Mouse (Mus musculus): ENCODE measurements around the gene Rcc1. TPM values are rescaled to one million over a fixed set of nuclear protein-coding genes. Genes with fewer than 3 reads are reported as not detected.

Rcc1 gene
- polyA plus RNA-seq, 1 experiment, result 5.3 TPM

DNA sequence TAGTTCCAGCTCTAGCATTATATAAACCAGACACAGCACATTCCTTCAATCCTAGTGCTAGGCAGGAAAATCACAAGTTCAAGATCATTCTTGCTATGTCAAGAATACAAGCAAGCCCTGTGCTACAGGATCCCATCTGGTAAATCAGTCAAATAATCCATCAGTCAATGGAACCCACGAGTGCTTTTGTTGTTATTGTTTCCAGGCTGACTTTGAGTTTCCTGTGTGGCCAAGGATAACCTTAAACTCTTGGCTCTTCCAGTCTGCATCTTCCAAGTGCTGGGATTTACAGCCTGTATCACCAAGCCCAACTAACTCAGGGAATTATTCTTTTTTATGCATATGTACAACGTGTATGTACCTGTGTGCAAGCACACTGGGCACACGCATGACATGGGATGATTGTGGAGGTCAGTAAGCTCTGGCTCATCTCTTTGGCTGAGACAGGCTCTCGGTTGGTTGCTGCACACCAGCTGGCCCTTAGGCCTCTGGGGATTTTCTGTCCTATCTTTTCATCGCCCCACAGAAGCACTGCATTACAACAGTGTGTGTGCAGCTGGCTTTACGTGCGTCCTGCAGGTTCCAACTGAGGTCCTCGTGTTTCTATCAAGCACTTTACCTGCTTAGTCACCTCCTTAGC lies 32.5 kb upstream of the Rcc1 start:
- TF ChIP-seq CTCF (IDR thresholded peaks at IDR 0.05; ENCODE audit: insufficient read depth, low read length), result no peak
- no peak for TF ChIP-seq POLR2A (IDR thresholded peaks at IDR 0.05; ENCODE audit: borderline replicate concordance, extremely low read depth, low read depth, low read length)
- no peak overlapping the region for H3K4me3 ChIP-seq (replicated peaks; ENCODE audit: extremely low read depth, low read depth, low read length)
- H3K4me1 ChIP-seq (ENCODE audit: control insufficient read depth, insufficient read depth, low read length), result peaks cover 20% of the 10 kb centered on the region
- WGBS, result 61% methylated on average over 8 of the region's 8 CpGs
- DNase-seq, result no peak

DNA sequence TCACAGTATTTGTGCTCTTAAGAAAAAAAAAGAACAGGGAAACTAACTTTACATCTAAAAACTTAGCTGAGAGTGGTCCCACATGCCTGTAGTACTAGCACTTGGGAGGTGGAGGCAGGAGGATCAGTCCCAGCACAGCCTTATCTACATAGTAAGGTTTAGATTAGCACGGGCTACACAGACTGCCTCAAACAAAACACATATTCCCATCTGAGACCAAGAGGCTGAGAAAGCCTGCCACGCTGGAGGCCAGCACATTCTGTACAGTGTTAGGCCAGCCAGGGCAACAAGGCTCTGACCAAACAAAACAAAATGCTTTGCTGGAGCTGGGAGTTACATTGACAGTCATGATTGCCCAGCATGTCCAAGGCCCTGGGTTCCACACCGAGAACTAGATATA lies 30.1 kb upstream of the Rcc1 start:
- DNase-seq, result no peak
- Histone ChIP-seq H3K4me3 (replicated peaks; ENCODE audit: extremely low read depth, low read depth, low read length) (no peak overlapping the region), H3K4me1 (ENCODE audit: control insufficient read depth, insufficient read depth, low read length) (peaks cover 23% of the 10 kb centered on the region)
- WGBS, result 65% methylated on average over 3 of the region's 3 CpGs
- TF ChIP-seq POLR2A (IDR thresholded peaks at IDR 0.05; ENCODE audit: borderline replicate concordance, extremely low read depth, low read depth, low read length) (no peak), CTCF (IDR thresholded peaks at IDR 0.05; ENCODE audit: insufficient read depth, low read length) (no peak)

DNA sequence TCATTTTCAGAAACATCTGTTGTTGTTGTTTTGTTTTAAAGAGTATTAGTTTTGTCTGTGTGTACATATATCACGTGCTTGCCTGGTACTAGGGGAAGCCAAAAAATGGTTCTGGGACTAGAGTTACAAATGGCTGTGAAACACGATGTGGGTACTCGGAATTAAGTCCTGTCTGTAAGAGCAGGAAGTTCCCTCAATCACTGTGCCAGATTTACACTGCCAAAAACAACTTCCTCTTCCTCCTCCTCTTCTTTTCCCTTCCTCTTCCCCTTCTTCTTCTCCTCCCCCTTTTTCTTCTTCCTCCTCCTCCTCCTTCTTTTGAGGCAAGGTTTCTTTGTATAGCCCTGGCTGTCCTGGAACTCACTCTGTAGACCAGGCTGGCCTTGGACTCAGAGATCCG lies 28.9 kb upstream of the Rcc1 start:
- no peak for DNase-seq
- H3K4me1 ChIP-seq (ENCODE audit: control insufficient read depth, insufficient read depth, low read length), result peaks cover 15% of the 10 kb centered on the region
- no peak overlapping the region for H3K4me3 ChIP-seq (replicated peaks; ENCODE audit: extremely low read depth, low read depth, low read length)
- TF ChIP-seq CTCF (IDR thresholded peaks at IDR 0.05; ENCODE audit: insufficient read depth, low read length) (no peak), POLR2A (IDR thresholded peaks at IDR 0.05; ENCODE audit: borderline replicate concordance, extremely low read depth, low read depth, low read length) (no peak)
- WGBS, result 52% methylated on average over 4 of the region's 4 CpGs

DNA sequence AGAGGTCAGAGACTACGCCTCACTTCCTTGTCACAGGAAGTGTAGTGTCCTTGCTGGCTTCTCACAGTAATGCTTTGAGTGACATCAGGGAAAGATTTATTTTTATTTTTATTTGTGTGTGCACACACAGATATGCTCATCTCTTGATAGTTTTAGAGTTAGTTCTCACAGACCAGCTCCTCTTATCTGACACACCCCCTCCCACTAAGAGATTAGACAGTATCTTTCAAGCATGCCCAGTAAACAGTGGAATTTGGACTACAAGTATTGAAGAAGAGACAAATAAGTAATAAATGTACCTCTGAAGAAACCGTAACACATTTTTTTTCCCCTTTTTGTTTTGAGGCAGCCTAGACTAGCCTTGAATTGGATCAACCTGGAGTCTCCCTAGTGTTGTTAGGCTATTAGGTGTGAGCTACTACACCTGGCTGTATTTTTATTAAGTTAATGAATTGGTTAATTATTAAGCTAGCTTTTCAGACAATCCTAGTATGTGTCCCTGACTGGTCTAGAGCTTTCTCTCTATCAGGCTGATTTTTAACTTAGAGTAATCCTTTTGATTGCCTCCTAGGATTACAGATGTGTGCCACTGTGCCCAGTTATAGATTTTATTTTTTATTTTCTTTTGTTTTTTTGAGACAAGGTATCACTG lies 27.7 kb upstream of the Rcc1 start:
- TF ChIP-seq CTCF (IDR thresholded peaks at IDR 0.05; ENCODE audit: insufficient read depth, low read length) (no peak), POLR2A (IDR thresholded peaks at IDR 0.05; ENCODE audit: borderline replicate concordance, extremely low read depth, low read depth, low read length) (no peak)
- no peak for DNase-seq
- H3K4me3 ChIP-seq (replicated peaks; ENCODE audit: extremely low read depth, low read depth, low read length), result no peak overlapping the region
- H3K4me1 ChIP-seq (ENCODE audit: control insufficient read depth, insufficient read depth, low read length), result peaks cover 10% of the 10 kb centered on the region
- WGBS, result 83% methylated on average over 2 of the region's 2 CpGs

DNA sequence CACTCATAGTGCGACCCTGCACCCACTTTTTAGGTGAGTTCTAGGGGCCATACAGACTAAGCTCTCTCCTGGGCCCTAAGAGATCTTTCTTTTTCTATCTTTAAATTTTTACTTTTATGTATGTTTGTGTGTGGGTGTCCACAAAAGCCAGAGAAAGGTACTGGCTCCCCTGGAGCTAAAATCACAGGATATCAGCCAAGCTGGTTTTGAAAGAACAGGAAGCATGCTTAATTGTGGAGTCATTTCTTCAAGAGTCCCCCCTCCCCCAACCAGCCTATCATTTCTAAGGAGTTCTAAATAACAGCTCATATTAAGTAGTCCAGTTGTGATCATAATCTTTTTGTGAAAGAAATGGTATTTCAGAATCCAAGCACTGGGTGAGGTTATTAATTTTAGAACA lies 20.4 kb upstream of the Rcc1 start:
- WGBS, result 100% methylated on average over 1 of the region's 1 CpGs
- no peak for DNase-seq
- Histone ChIP-seq H3K4me3 (replicated peaks; ENCODE audit: extremely low read depth, low read depth, low read length) (no peak overlapping the region), H3K4me1 (ENCODE audit: control insufficient read depth, insufficient read depth, low read length) (peaks cover 2% of the 10 kb centered on the region; the same call in 1 of the 2 replicates)
- TF ChIP-seq POLR2A (IDR thresholded peaks at IDR 0.05; ENCODE audit: borderline replicate concordance, extremely low read depth, low read depth, low read length), result no peak

DNA sequence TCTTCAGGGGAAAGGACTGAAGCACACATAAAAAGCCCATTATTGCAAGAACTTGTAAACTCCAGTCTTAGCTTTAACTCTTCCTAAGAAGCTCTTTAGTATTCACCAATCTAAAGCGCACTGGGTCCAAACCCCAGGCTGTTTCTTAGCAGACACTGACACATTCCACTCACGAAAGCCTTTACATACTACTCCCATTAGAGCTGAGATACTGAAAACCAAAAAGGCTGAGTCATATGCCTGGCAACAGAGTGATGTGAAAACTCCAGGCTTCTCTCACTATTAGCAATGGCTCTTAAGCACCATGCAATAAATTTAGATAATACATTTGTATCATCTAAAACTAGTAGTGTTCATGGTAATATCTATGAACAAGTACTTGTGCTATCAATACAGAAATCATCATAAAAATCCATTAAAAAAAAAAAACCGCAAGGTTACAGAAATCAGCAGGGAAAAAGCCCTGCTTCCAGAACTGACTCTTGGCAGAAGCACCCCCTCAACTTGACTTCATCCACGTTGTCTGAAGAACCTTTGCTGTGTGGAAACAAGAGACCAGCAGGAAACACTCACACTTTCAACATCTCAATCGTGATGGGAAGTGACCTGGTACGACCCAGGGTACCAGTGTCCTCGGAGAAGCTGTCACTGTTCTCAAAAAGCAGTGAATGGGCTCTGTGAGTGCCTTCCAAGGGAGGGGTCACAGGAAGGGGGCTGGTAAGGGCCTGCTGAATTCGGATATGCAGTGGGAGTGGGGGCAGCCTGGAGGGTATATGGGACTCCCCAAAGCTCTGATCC lies 16.7 kb upstream of the Rcc1 start:
- TF ChIP-seq POLR2A (IDR thresholded peaks at IDR 0.05; ENCODE audit: borderline replicate concordance, extremely low read depth, low read depth, low read length) (no peak), CTCF (IDR thresholded peaks at IDR 0.05; ENCODE audit: insufficient read depth, low read length) (no peak)
- Histone ChIP-seq H3K4me3 (replicated peaks; ENCODE audit: extremely low read depth, low read depth, low read length) (no peak overlapping the region), H3K4me1 (ENCODE audit: control insufficient read depth, insufficient read depth, low read length) (no peaks in the 10 kb centered on the region)
- no peak for DNase-seq
- 67% methylated on average over 8 of the region's 8 CpGs for WGBS

DNA sequence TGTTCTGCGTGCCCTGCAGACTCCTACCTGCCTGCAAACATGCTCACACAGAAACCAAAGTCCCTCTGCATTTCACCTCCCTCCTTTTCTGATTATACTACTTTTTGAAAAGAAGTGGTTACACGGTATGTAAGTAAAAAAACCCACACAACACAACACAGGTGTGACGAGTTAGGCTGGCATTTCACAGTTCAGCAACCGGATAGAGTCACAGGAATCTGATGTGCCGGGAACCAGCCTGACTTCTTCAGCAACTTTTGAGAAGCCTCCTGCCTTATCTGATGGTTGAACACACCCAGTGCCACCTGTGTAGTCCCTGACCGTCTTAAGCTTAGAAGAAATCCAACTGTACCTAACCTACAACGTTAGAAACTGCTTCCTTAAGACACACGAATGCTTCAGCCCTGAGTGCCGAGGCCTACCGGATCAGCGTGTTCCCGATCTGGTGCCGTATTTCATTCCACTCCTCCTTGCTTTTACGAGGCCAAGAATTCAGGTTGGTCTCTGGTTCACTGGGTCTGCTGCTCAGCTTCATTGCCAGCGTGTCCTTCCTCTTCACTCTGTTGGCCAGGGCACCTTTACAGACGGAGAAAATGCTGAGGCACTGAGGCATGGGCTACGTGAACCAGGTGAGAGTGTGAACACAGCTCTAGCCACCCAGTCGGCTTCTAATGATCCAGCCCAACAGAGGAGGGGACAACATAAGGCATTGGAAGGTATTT lies 14.2 kb upstream of the Rcc1 start:
- Histone ChIP-seq H3K4me1 (ENCODE audit: control insufficient read depth, insufficient read depth, low read length) (no peaks in the 10 kb centered on the region), H3K4me3 (replicated peaks; ENCODE audit: extremely low read depth, low read depth, low read length) (no peak overlapping the region)
- TF ChIP-seq CTCF (IDR thresholded peaks at IDR 0.05; ENCODE audit: insufficient read depth, low read length) (no peak), POLR2A (IDR thresholded peaks at IDR 0.05; ENCODE audit: borderline replicate concordance, extremely low read depth, low read depth, low read length) (no peak)
- DNase-seq, result no peak
- 95% methylated on average over 18 of the region's 18 CpGs for WGBS

DNA sequence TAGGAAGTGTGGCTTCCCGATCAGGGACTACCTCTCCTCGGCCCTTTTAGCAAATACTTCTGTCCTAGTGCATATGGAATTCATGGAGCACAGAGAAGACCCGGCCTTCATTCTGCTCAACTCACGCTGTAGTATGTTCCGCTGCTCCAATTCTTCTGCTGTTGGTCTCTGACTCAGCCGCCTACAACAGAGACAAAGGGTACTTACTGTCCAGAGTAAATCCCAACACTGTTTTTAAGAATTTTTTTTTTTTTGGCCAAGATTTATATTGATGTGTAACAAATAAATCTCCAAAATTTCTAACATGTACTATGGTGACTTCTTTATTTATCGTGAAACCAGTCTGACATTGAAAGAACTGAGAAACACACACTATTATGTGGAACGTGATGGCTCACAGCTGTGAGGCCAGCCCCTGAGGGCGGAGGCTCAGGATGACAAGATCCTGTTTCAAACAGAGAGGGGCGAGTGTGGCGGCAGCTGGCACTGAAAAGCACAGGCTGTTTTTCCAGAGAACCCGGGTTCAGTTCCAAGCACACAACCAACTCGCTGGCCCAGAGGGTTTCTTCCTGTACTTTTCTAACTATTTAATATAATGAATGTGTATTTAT lies 12.2 kb upstream of the Rcc1 start:
- TF ChIP-seq POLR2A (IDR thresholded peaks at IDR 0.05; ENCODE audit: borderline replicate concordance, extremely low read depth, low read depth, low read length), result no peak
- TF ChIP-seq CTCF (IDR thresholded peaks at IDR 0.05; ENCODE audit: insufficient read depth, low read length), result no peak
- no peaks in the 10 kb centered on the region for H3K4me1 ChIP-seq (ENCODE audit: control insufficient read depth, insufficient read depth, low read length)
- H3K4me3 ChIP-seq (replicated peaks; ENCODE audit: extremely low read depth, low read depth, low read length), result no peak overlapping the region
- no peak for DNase-seq
- 71% methylated on average over 13 of the region's 13 CpGs for WGBS

DNA sequence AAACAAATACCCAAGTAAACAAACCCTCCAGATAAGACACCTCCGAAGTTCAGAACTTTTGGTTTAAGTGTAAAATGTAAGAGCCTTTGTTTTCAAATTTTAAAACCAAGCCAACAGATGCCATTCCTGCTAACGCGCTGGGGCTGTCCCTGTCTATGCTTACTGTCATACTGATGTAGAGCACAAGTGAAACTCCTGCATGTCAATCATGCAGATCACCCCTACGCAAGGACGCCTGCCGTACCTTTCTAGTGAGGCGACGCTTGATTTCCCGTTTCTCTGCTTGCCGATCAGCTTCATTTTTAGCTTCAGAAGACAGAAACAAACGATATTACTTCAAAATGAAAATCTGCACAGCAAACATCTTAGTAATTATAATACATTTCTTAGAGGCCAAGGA lies 10.1 kb upstream of the Rcc1 start:
- no peak for DNase-seq
- Histone ChIP-seq H3K4me1 (ENCODE audit: control insufficient read depth, insufficient read depth, low read length) (no peaks in the 10 kb centered on the region), H3K4me3 (replicated peaks; ENCODE audit: extremely low read depth, low read depth, low read length) (no peak overlapping the region)
- no peak for TF ChIP-seq POLR2A (IDR thresholded peaks at IDR 0.05; ENCODE audit: borderline replicate concordance, extremely low read depth, low read depth, low read length)
- no peak for TF ChIP-seq CTCF (IDR thresholded peaks at IDR 0.05; ENCODE audit: insufficient read depth, low read length)
- WGBS, result 93% methylated on average over 11 of the region's 11 CpGs

Measured in lung, adult 2 months (tissue).